Mouse (Mus musculus) lung, adult 2 months (tissue): ENCODE data around the gene Stk33. TPM values are rescaled to one million over a fixed set of nuclear protein-coding genes. Genes with fewer than 3 reads are reported as not detected.
A peak's percentile ranks its signal among the peaks of the same experiment; 100 is the strongest.

ENCODE experiments used
- DNase-seq: peaks from one replicate; pipeline ENCODE4 v3.0.0; 2022
- H3K4me1 ChIP-seq: fragments of 200-500 bp; 2 replicates; pipeline ENCODE4 v1.6.1; 2011; ENCODE audit warnings: low read length; ENCODE audit not compliant: control insufficient read depth, insufficient read depth
- H3K4me3 ChIP-seq: fragments of 200-500 bp; replicated peaks from 2 replicates; pipeline ENCODE3; 2011; ENCODE audit warnings: low read depth, mild to moderate bottlenecking, control low read depth, low read length; ENCODE audit errors: extremely low read depth
- CTCF ChIP-seq: fragments of 200-500 bp; IDR thresholded peaks from 2 replicates; pipeline ENCODE4 v1.5.1; 2011; ENCODE audit warnings: mild to moderate bottlenecking, low read length, control low read depth; ENCODE audit not compliant: insufficient read depth
- POLR2A ChIP-seq: fragments of 200-500 bp; IDR thresholded peaks from 2 replicates; pipeline ENCODE4 v1.6.1; 2011; ENCODE audit warnings: low read depth, mild to moderate bottlenecking, control low read depth, low read length, borderline replicate concordance; ENCODE audit errors: extremely low read depth
- WGBS: fragments of 180-500 bp; shearing (Covaris S2); methylation state at CpG from one replicate; pipeline ENCODE4 v1.1.7; 2018; 5-methylcytosine and 5-hydroxymethylcytosine counted together
- polyA plus RNA-seq: library from polyadenylated mRNA; depleted of rRNA; stranded (reverse); fragments of >200 nt; gene quantifications from 2 replicates; pipeline ENCODE4 v1.2.3, GENCODE M21; 2012

The Stk33 gene
- polyA plus RNA-seq, 1 experiment, result 3.2 TPM

- WGBS, result 26% methylated on average over 28 of the region's 28 CpGs
- Histone ChIP-seq H3K4me3 (no peak overlapping the region), H3K4me1 (no peaks in the 10 kb centered on the region)
- TF ChIP-seq POLR2A, result no peak
- peak; percentile 63 for TF ChIP-seq CTCF
- DNase-seq, result peak; percentile 22
Measured at GRCm38 (mm10) chr7:109255506-109256352, 183.2 kb downstream of the Stk33 start.

- DNase-seq, result no peak
- Histone ChIP-seq H3K4me1 (no peaks in the 10 kb centered on the region), H3K4me3 (no peak overlapping the region)
- WGBS, result 90% methylated on average over 3 of the region's 3 CpGs
- TF ChIP-seq POLR2A (no peak), CTCF (no peak)
Measured at GRCm38 (mm10) chr7:109251418-109251817, 187.5 kb downstream of the Stk33 start.

- Histone ChIP-seq H3K4me3 (no peak overlapping the region), H3K4me1 (no peaks in the 10 kb centered on the region)
- WGBS, result 81% methylated on average over 10 of the region's 10 CpGs
- TF ChIP-seq POLR2A (no peak), CTCF (no peak)
- DNase-seq, result no peak
Measured at GRCm38 (mm10) chr7:109244776-109245175, 194.1 kb downstream of the Stk33 start.

GRCm38 (mm10) chr7:109241313-109241712 is 197.6 kb downstream of the Stk33 start:
- no peaks in the 10 kb centered on the region for H3K4me1 ChIP-seq
- WGBS, result 22% methylated on average over 19 of the region's 19 CpGs
- DNase-seq, result no peak
- no peak overlapping the region for H3K4me3 ChIP-seq
- no peak for TF ChIP-seq POLR2A
- TF ChIP-seq CTCF, result no peak

- no peak for DNase-seq
- Histone ChIP-seq H3K4me3 (no peak overlapping the region), H3K4me1 (no peaks in the 10 kb centered on the region)
- 67% methylated on average over 1 of the region's 1 CpGs for WGBS
- TF ChIP-seq CTCF (no peak), POLR2A (no peak)
Measured at GRCm38 (mm10) chr7:109239346-109239745, 199.5 kb downstream of the Stk33 start.

- TF ChIP-seq CTCF (no peak), POLR2A (no peak)
- no peak for DNase-seq
- Histone ChIP-seq H3K4me1 (no peaks in the 10 kb centered on the region), H3K4me3 (no peak overlapping the region)
- WGBS, result 86% methylated on average over 10 of the region's 10 CpGs
Measured at GRCm38 (mm10) chr7:109238724-109239123, 200.2 kb downstream of the Stk33 start.

- 52% methylated on average over 2 of the region's 2 CpGs for whole genome bisulfite sequencing
- no peak overlapping the region for H3K4me3 ChIP-seq
- TF ChIP-seq POLR2A (no peak), CTCF (no peak)
- H3K4me1 ChIP-seq, result no peaks in the 10 kb centered on the region
- DNase-seq, result no peak
Measured at GRCm38 (mm10) chr7:109234882-109235640, 203.8 kb downstream of the Stk33 start.

GRCm38 (mm10) chr7:109234476-109234875 is 204.4 kb downstream of the Stk33 start:
- TF ChIP-seq CTCF, result no peak
- no peak overlapping the region for H3K4me3 ChIP-seq
- no peak for DNase-seq
- WGBS, result 50% methylated on average over 5 of the region's 5 CpGs
- no peaks in the 10 kb centered on the region for H3K4me1 ChIP-seq

- TF ChIP-seq CTCF (no peak), POLR2A (no peak)
- no peaks in the 10 kb centered on the region for H3K4me1 ChIP-seq
- 73% methylated on average over 11 of the region's 11 CpGs for WGBS
- no peak overlapping the region for H3K4me3 ChIP-seq
- no peak for DNase-seq
Measured at GRCm38 (mm10) chr7:109231881-109232321, 207.0 kb downstream of the Stk33 start.

- 79% methylated on average over 5 of the region's 5 CpGs for WGBS
- TF ChIP-seq POLR2A, result no peak
- no peak for TF ChIP-seq CTCF
- DNase-seq, result no peak
- H3K4me3 ChIP-seq, result no peak overlapping the region
- no peaks in the 10 kb centered on the region for H3K4me1 ChIP-seq
Measured at GRCm38 (mm10) chr7:109231307-109231706, 207.6 kb downstream of the Stk33 start.
